Mouse (Mus musculus): Measurements from ENCODE around the gene Basp1. TPM values are rescaled to one million over a fixed set of nuclear protein-coding genes. Genes with fewer than 3 reads are reported as not detected.
"Not testable (repeated sequence)": the region's sequence is repeated elsewhere in the genome, so short reads cannot be mapped to it uniquely, and the experiment has no call there.

Basp1 gene
- polyA plus RNA-seq (2015; fragmentation: Nextera tagmentation; extraction: Ambion mirVana) = 2.0 and 2.3 TPM in 2 replicates

DNA sequence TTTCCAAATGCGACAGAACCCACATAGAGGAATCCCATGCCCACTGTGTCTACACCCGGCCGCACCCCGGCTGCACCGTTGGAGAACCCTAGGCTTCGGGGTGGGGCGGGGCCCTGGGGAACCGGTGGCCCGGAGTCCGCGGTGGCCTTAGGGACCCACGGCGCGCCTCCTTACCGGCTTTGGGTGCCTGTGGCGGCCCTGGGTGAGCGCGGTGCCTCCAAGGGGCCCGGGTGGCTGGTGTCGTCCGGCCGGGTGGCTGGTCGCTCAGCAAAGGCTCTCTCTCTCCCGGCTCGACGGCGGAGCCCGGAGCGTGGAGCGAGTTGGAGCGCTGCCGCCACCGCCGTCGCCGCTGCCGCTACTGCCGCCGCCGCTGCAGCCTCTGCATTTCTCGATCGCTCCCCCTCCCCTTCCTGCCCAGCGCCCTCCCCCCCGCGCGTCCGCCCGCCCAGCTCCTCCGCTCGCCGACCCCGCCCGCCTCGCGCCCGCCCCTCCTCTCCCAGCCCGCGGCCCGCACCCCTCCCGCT lies at the start of gene Basp1:
Gene Basp1, minus strand, starts transcription at position 387 of the 524 bp plus-strand sequence.
- Histone ChIP-seq H3K27ac (replicated peaks) (no peak within 1 kb of the TSS), H3K4me3 (replicated peaks) (peak within 1 kb of the TSS; percentile 50), H3K9ac (peak within 1 kb of the TSS; percentile 15; the same call in 1 of the 2 replicates), H3K27me3 (peaks cover 44% of the 10 kb centered on the region), H3K4me1 (replicated peaks) (peaks cover 11% of the 10 kb centered on the region), H3K36me3 (replicated peaks) (no peaks in the 10 kb centered on the region), H3K9me3 (replicated peaks) (no peaks in the 10 kb centered on the region), H3K4me2 (peak within 1 kb of the TSS; percentile 65)
- 1% methylated on average over 52 of the region's 60 CpGs for WGBS (ENCODE audit: insufficient replicate concordance)
- ATAC-seq (ENCODE audit: insufficient read depth) = 0 out of 2 replicates have a peak, but pooled peaks have one; percentile 34

DNA sequence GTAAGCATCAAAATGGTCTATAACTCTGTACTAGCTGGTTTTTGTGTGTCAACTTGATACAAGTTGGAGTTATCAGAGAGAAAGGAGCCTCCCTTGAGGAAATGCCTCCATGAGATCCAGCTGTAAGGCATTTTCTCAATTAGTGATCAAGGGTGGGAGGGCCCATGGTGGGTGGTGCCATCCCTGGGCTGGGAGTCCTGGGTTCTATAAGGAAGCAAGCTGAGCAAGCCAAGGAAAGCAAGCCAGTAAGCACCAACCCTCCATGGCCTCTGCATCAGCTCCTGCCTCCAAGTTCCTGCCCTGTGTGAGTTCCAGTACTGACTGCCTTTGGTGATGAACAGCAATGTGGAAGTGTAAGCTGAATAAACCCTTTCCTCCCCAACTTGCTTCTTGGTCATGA lies 49.5 kb upstream of the Basp1 start:
- H3K9me3 ChIP-seq (replicated peaks); H3K4me1 ChIP-seq (replicated peaks); H3K27me3 ChIP-seq; ATAC-seq (ENCODE audit: insufficient read depth); H3K4me2 ChIP-seq; H3K36me3 ChIP-seq (replicated peaks); H3K9ac ChIP-seq; H3K4me3 ChIP-seq (replicated peaks); H3K27ac ChIP-seq (replicated peaks): not testable (repeated sequence)

DNA sequence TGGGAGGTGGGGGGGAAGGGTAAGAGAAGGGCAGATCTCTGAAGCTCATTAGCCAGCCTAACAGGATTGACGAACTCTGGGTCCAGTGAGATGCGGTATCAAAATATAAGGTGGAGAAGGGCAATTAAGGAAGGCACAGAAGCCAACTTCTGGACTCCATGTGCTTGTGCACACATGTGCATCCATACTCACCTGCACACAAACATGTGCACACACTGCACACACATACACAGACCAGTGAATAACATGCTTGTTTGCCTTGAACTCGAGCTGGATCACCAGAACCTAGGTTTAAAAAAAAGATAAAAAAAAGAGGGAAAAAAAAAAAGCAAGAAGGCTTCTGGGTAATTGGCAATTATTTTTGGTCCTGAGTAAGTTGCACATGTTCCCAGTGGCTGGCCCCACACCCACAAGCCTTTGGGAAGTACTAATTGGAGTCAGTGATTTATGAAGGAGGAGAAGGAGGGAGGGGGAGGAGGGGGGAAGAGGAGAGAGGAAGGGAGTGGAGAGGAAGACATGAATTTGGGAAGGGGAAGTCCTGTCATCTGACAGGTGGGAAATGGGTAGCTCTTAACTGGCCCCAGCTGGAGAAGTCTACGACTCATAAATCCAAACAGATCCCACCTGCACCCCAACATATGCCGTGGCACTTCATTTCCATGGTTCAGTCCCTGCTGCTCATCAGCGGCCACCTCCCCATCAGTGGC lies 48.6 kb upstream of the Basp1 start:
- ATAC-seq (ENCODE audit: insufficient read depth) = no peak
- no peaks in the 10 kb centered on the region for H3K4me1 ChIP-seq (replicated peaks)
- H3K4me3 ChIP-seq (replicated peaks) = no peak overlapping the region
- H3K27me3 ChIP-seq = no peaks in the 10 kb centered on the region
- WGBS (ENCODE audit: insufficient replicate concordance) = 58% methylated on average over 6 of the region's 6 CpGs
- no peaks in the 10 kb centered on the region for H3K36me3 ChIP-seq (replicated peaks)
- H3K9ac ChIP-seq = no peak overlapping the region
- no peaks in the 10 kb centered on the region for H3K9me3 ChIP-seq (replicated peaks)
- no peak overlapping the region for H3K27ac ChIP-seq (replicated peaks)
- no peak overlapping the region for H3K4me2 ChIP-seq

DNA sequence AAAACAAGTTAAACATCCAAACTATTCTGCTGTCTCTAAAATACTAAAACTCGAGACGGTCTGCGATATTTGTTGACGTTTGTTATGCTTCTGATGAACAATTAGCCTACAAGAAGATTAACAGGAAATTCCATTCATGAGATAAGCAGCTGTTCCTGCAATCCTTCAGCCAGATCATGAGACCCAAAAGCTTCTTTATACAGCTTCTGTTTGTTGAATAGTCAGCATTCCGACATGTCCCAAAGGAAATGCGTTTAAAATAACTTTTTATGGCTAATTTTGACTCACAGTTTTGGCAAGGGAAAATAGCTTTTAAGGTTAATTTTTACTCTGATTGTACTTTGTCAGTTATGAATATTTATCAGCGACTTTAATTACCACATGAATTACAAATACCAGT lies 46.3 kb upstream of the Basp1 start:
- Histone ChIP-seq H3K9ac (no peak overlapping the region), H3K9me3 (replicated peaks) (no peaks in the 10 kb centered on the region), H3K27me3 (no peaks in the 10 kb centered on the region), H3K4me3 (replicated peaks) (no peak overlapping the region), H3K4me1 (replicated peaks) (0 out of 2 replicates have a peak, but pooled peaks cover 5% of the 10 kb centered on the region), H3K27ac (replicated peaks) (no peak overlapping the region), H3K36me3 (replicated peaks) (no peaks in the 10 kb centered on the region), H3K4me2 (no peak overlapping the region)
- 30% methylated on average over 7 of the region's 7 CpGs for WGBS (ENCODE audit: insufficient replicate concordance)
- no peak for ATAC-seq (ENCODE audit: insufficient read depth)

DNA sequence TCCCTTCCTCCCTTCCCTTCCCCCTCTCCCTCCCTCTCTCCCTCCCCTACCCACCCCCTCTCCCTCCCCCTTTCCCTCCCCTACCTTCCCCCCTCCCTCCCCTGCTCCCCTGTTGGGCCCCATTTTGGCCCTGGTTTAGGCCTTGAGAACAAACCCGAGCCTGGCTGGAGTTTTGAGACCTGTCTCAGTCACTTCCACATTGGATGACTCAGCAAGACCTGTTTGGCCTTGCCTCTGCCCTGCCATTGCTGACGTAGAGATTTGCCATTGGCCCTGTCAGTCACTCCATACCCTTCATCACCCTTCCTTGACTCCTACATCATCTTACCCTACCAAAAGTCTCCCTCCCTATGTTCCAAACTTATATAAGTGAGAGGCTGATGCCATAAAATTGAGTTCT lies 43.9 kb upstream of the Basp1 start:
- H3K9me3 ChIP-seq (replicated peaks) = no peaks in the 10 kb centered on the region
- H3K27ac ChIP-seq (replicated peaks) = no peak overlapping the region
- no peak for ATAC-seq (ENCODE audit: insufficient read depth)
- no peak overlapping the region for H3K4me2 ChIP-seq
- 0 out of 2 replicates have a peak, but pooled peaks cover 5% of the 10 kb centered on the region for H3K4me1 ChIP-seq (replicated peaks)
- WGBS (ENCODE audit: insufficient replicate concordance) = 26% methylated on average over 2 of the region's 2 CpGs
- H3K9ac ChIP-seq = no peak overlapping the region
- H3K27me3 ChIP-seq = no peaks in the 10 kb centered on the region
- H3K4me3 ChIP-seq (replicated peaks) = no peak overlapping the region
- H3K36me3 ChIP-seq (replicated peaks) = no peaks in the 10 kb centered on the region

DNA sequence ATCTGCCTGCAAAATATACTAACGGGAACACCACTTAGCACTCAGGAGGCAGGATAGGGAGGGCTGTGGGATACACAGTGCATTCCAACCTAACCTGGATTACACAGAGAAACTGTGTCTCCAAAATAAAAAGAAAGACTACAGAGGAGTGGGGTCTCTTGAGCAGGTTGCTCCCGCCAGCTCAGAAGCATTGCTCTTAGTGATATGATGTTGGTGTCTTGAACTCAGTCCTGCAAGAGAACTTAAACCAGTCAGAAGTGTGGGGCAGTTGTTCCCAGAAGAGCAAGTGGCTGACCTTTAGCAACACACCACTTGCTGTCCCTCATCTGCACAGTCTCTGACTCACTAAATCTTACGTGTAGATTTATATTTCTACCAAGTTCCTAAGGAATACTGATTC lies 40.0 kb upstream of the Basp1 start:
- Histone ChIP-seq H3K9me3 (replicated peaks) (no peaks in the 10 kb centered on the region), H3K27me3 (no peaks in the 10 kb centered on the region), H3K36me3 (replicated peaks) (no peaks in the 10 kb centered on the region), H3K4me3 (replicated peaks) (no peak overlapping the region), H3K4me2 (no peak overlapping the region), H3K4me1 (replicated peaks) (0 out of 2 replicates have a peak, but pooled peaks cover 5% of the 10 kb centered on the region), H3K9ac (no peak overlapping the region), H3K27ac (replicated peaks) (no peak overlapping the region)
- 66% methylated on average over 3 of the region's 3 CpGs for WGBS (ENCODE audit: insufficient replicate concordance)
- no peak for ATAC-seq (ENCODE audit: insufficient read depth)

DNA sequence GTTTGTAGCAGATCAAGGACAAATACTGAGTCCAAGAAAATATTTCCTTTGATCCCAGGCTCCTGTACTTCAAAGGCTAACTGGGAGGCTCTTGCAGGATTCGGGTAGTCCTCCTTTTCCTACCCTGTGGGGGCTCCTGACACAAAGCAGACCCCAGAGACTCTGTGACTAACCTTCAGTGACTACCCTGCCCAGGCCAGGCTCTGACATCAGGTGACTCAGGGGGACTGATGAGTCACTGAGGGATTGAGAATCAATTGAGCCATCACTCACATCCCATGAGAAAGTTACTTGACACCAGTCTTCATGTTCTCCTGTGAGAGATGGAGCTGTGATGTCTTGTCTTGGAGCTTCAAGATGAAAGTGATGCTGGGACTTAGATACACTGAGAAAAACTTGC lies 35.8 kb upstream of the Basp1 start:
- no peaks in the 10 kb centered on the region for H3K4me1 ChIP-seq (replicated peaks)
- ATAC-seq (ENCODE audit: insufficient read depth) = no peak
- no peaks in the 10 kb centered on the region for H3K9me3 ChIP-seq (replicated peaks)
- H3K4me2 ChIP-seq = no peak overlapping the region
- H3K36me3 ChIP-seq (replicated peaks) = no peaks in the 10 kb centered on the region
- no peak overlapping the region for H3K9ac ChIP-seq
- H3K27me3 ChIP-seq = peaks cover 5% of the 10 kb centered on the region; the same call in 1 of the 2 replicates
- WGBS (ENCODE audit: insufficient replicate concordance) = 23% methylated on average over 1 of the region's 1 CpGs
- H3K27ac ChIP-seq (replicated peaks) = no peak overlapping the region
- no peak overlapping the region for H3K4me3 ChIP-seq (replicated peaks)

DNA sequence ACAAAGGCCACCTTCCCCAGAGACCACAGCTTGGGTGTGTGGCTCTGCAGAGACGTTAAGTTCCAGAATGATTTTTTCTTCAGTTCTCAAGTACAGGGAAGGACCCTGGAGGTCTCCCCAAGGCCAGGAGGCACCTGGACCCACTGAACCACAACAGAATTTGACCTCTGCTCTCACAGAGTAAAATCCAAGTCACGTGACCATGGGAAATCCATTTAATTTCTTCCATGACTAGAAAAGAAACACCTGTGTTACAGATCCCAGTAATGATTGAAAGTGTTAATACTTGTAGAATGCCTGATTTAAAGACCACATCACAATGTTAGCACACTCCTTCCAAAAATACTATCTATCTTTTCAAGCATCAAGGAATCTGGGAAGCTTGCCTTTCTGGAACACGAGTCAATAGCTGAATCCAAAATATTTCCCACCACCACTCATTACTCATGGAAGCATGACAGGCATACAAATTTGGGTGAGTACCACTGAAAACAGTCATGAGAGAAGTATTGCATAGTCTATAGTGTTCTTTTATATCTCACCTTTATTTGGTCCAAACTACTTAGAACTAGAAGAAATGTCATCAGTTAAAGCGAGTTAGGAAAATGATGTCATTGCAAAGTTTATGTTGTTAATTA lies 35.3 kb upstream of the Basp1 start:
- H3K27me3 ChIP-seq = peaks cover 5% of the 10 kb centered on the region; the same call in 1 of the 2 replicates
- no peaks in the 10 kb centered on the region for H3K9me3 ChIP-seq (replicated peaks)
- no peaks in the 10 kb centered on the region for H3K4me1 ChIP-seq (replicated peaks)
- no peak overlapping the region for H3K9ac ChIP-seq
- H3K27ac ChIP-seq (replicated peaks) = no peak overlapping the region
- 52% methylated on average over 4 of the region's 4 CpGs for WGBS (ENCODE audit: insufficient replicate concordance)
- no peak overlapping the region for H3K4me3 ChIP-seq (replicated peaks)
- H3K4me2 ChIP-seq = no peak overlapping the region
- H3K36me3 ChIP-seq (replicated peaks) = no peaks in the 10 kb centered on the region
- no peak for ATAC-seq (ENCODE audit: insufficient read depth)

DNA sequence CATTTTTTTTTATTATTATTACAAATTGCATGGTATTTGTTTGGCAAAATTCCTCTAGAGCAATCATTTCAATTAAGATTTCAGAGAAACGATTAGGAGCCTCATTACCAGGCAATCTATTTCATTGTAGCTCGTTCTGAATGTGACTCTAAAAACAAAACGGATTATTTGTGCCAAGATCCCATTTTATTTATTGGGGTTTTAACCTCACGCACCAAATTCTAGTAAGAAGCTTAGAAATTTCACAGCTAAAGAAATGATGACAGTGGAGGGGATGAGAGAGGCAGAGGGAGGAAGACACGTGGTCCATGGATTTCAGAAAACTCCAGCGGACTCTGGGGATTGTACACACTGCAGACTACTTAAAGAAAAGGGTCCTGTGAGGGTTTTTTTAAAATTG lies 33.6 kb upstream of the Basp1 start:
- ATAC-seq (ENCODE audit: insufficient read depth) = no peak
- no peak overlapping the region for H3K9ac ChIP-seq
- no peaks in the 10 kb centered on the region for H3K36me3 ChIP-seq (replicated peaks)
- no peak overlapping the region for H3K4me3 ChIP-seq (replicated peaks)
- H3K27me3 ChIP-seq = peaks cover 5% of the 10 kb centered on the region; the same call in 1 of the 2 replicates
- H3K27ac ChIP-seq (replicated peaks) = no peak overlapping the region
- WGBS (ENCODE audit: insufficient replicate concordance) = 57% methylated on average over 6 of the region's 6 CpGs
- no peaks in the 10 kb centered on the region for H3K9me3 ChIP-seq (replicated peaks)
- H3K4me1 ChIP-seq (replicated peaks) = no peaks in the 10 kb centered on the region
- no peak overlapping the region for H3K4me2 ChIP-seq

DNA sequence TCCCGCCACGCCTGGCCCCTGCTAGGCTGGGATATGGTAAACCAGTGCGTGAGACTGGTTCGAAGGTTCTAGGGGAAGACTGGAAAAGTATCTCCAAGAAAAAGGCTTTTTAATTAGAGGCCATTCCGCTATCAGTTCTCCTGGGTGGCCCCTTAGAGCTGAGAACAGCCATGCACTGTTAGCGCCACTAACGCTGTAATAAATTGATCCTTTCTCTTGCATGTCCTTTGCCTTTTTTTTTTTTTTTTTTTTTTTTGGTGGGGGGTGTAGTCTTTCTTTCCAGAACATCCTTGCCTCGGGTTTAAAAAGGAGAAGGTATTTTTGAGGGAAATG lies 32.6 kb upstream of the Basp1 start:
- no peak for ATAC-seq (ENCODE audit: insufficient read depth)
- 49% methylated on average over 8 of the region's 8 CpGs for WGBS (ENCODE audit: insufficient replicate concordance)
- no peak overlapping the region for H3K9ac ChIP-seq
- no peak overlapping the region for H3K4me3 ChIP-seq (replicated peaks)
- no peaks in the 10 kb centered on the region for H3K4me1 ChIP-seq (replicated peaks)
- no peaks in the 10 kb centered on the region for H3K9me3 ChIP-seq (replicated peaks)
- no peaks in the 10 kb centered on the region for H3K36me3 ChIP-seq (replicated peaks)
- no peak overlapping the region for H3K27ac ChIP-seq (replicated peaks)
- H3K27me3 ChIP-seq = peaks cover 5% of the 10 kb centered on the region; the same call in 1 of the 2 replicates
- H3K4me2 ChIP-seq = 0 out of 2 replicates have a peak overlapping the region, but pooled peaks have one; percentile 33

DNA sequence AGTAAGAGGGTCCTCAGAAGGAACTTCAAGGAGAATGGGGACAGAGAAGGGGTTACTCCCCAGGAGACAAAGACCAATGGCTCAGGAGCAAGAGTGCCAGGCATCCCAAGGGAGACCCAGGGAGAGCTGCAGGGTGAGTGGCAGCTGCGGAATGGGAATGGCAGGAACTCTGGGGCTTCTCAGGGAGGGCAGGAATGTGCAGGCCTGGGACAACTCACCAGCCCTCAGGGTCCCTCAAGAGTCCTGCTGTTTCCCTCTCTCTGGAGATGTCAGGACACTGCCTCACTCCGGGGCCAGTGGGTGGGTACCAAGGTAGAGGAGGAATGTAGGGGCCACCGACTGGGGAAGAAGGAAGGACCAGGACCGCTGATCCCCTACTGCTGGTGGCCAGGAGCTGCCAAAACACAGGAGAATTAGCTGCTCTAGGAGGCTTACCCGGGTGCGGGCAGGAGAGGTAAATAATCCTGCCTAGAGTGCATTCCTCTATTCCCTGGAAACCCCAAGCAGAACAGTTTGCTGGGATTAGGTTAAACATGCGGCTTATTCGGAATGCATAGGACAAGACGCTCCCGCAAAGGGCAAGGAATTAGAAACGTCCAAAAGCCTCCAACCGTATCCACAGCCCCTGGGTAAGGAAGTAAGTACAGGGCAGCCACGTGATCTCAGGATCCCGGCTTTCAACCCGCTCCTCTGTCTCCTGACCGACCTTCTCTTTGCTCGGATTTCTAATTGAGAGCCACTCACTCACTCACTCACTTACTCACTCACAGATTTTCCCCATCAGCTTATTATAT lies 32.0 kb upstream of the Basp1 start:
- no peak overlapping the region for H3K27ac ChIP-seq (replicated peaks)
- no peak overlapping the region for H3K9ac ChIP-seq
- H3K27me3 ChIP-seq = peaks cover 5% of the 10 kb centered on the region; the same call in 1 of the 2 replicates
- no peak overlapping the region for H3K4me3 ChIP-seq (replicated peaks)
- H3K9me3 ChIP-seq (replicated peaks) = no peaks in the 10 kb centered on the region
- no peaks in the 10 kb centered on the region for H3K36me3 ChIP-seq (replicated peaks)
- peak overlapping the region; percentile 33 for H3K4me2 ChIP-seq
- H3K4me1 ChIP-seq (replicated peaks) = 0 out of 2 replicates have a peak, but pooled peaks cover 2% of the 10 kb centered on the region
- ATAC-seq (ENCODE audit: insufficient read depth) = no peak
- WGBS (ENCODE audit: insufficient replicate concordance) = 15% methylated on average over 17 of the region's 17 CpGs
